Comparison of ENCODE assay signal across 16 mouse cellular contexts in the genomic region with DNA sequence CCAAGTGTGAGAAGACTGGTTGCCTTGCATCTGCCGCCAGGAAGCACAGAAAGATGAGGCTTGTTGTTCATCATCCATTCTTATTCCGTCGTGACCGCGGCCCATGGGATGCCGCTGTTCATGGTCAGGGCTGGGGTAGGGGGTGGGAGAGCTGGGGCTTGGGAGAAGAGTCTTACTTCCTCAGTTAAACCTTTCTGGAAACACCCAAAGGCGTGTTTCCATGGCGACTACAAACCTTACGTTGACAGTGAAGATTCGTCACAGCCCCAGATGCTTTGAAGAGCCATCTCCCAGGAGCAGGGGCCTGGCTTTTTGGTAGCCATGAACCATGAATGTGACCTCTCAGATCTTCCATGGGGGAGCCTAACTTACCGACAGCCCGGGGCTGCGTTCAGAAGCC.
"Had no signal": no experiment of that assay in that cellular context is flagged by ENCODE, and none has a peak within 500 bp of the region (broad histone marks: within the 10 kb centered on the region; RNA-seq: fewer than 3 reads in every experiment).

No protein-coding gene starts in this region.

- H3K27ac ChIP-seq: kidney, embryonic 15.5 days; left cerebral cortex, adult 2 months; liver, embryonic 13.5 days; midbrain, embryonic 12.5 days; stomach, postnatal 0 days had no signal

- DNase-seq: kidney, adult 8-10 months; kidney, postnatal 10 days; kidney, postnatal 36 days; layer of hippocampus, postnatal 36 days; liver, embryonic 13.5 days; lung, adult 2 months; lung, postnatal 14 days; lung, postnatal 4 days; right cerebral cortex, postnatal 14 days; right cerebral cortex, postnatal 4 days; thymus, postnatal 36 days had no signal

- H3K4me3 ChIP-seq: kidney, embryonic 15.5 days; left cerebral cortex, adult 2 months; liver, embryonic 13.5 days; midbrain, embryonic 12.5 days; midbrain, embryonic 15.5 days had no signal

- H3K4me1 ChIP-seq: liver, embryonic 13.5 days had no signal

- H3K4me2 ChIP-seq: kidney, embryonic 15.5 days; liver, embryonic 13.5 days; midbrain, embryonic 12.5 days; midbrain, embryonic 15.5 days had no signal

- H3K9ac ChIP-seq: kidney, embryonic 15.5 days; liver, embryonic 13.5 days; midbrain, embryonic 12.5 days; midbrain, embryonic 15.5 days had no signal

- H3K36me3 ChIP-seq: kidney, embryonic 15.5 days; liver, embryonic 13.5 days; midbrain, embryonic 12.5 days; midbrain, embryonic 15.5 days had no signal

- H3K9me3 ChIP-seq: kidney, embryonic 15.5 days; liver, embryonic 13.5 days; midbrain, embryonic 15.5 days had no signal

- H3K27me3 ChIP-seq: kidney, embryonic 15.5 days; liver, embryonic 13.5 days; midbrain, embryonic 15.5 days had no signal
